Mouse (Mus musculus) stomach, embryonic 16.5 days (tissue): ENCODE results near the gene Tbxas1. TPM values are rescaled to one million over a fixed set of nuclear protein-coding genes. Genes with fewer than 3 reads are reported as not detected.

ENCODE experiments used
- ATAC-seq: fragments of 200-750 bp; cut with Nextera tagmentation; 2 replicates; pipeline ENCODE4 v1.8.0; 2017; ENCODE audit warnings: moderate number of reproducible peaks, moderate TSS enrichment; ENCODE audit not compliant: insufficient read depth, low FRiP score
- H3K27ac ChIP-seq: fragments of 300-500 bp; sonication (generic); 2 replicates; pipeline ENCODE4 v1.5.1; 2014; ENCODE audit warnings: low read length
- H3K27me3 ChIP-seq: fragments of 300-500 bp; sonication (generic); 2 replicates; pipeline ENCODE4 v1.6.1; 2014; ENCODE audit warnings: low read length, control low read depth, mixed read lengths; ENCODE audit not compliant: control insufficient read depth, insufficient read depth
- H3K36me3 ChIP-seq: fragments of 300-500 bp; sonication (generic); 2 replicates; pipeline ENCODE4 v1.6.1; 2014; ENCODE audit warnings: low read length; ENCODE audit not compliant: control insufficient read depth, insufficient read depth
- H3K4me1 ChIP-seq: fragments of 300-500 bp; sonication (generic); 2 replicates; pipeline ENCODE4 v1.6.1; 2014; ENCODE audit warnings: low read length, control low read depth, mixed read lengths; ENCODE audit not compliant: control insufficient read depth, insufficient read depth
- H3K4me2 ChIP-seq: fragments of 300-500 bp; sonication (generic); 2 replicates; pipeline ENCODE4 v1.6.1; 2014; ENCODE audit warnings: low read depth, low read length, mixed read lengths
- H3K4me3 ChIP-seq: fragments of 300-500 bp; sonication (generic); replicated peaks from 2 replicates; pipeline ENCODE4 v1.5.1; 2014; ENCODE audit warnings: mild to moderate bottlenecking, low read length
- H3K9ac ChIP-seq: fragments of 300-500 bp; sonication (generic); 2 replicates; pipeline ENCODE4 v1.6.1; 2014; ENCODE audit warnings: low read length
- H3K9me3 ChIP-seq: fragments of 300-500 bp; sonication (generic); replicated peaks from 2 replicates; pipeline ENCODE4 v1.6.1; 2016; ENCODE audit warnings: low read length, control low read depth; ENCODE audit not compliant: control insufficient read depth
- WGBS: fragments of 180-500 bp; shearing (Covaris S2); extraction: QIAGEN DNeasy Blood & Tissue Kit; methylation state at CpG from one replicate; pipeline ENCODE4 v1.1.7; 2014; 5-methylcytosine and 5-hydroxymethylcytosine counted together
- polyA plus RNA-seq: library from polyadenylated mRNA; unstranded; fragments of >200 nt; fragmentation: Nextera tagmentation; extraction: Ambion mirVana; gene quantifications from 2 replicates; pipeline ENCODE4 v1.2.1, GENCODE M21; 2015

Tbxas1 gene
- polyA plus RNA-seq, 1 experiment from 2014 or later, result 4.4 TPM

DNA sequence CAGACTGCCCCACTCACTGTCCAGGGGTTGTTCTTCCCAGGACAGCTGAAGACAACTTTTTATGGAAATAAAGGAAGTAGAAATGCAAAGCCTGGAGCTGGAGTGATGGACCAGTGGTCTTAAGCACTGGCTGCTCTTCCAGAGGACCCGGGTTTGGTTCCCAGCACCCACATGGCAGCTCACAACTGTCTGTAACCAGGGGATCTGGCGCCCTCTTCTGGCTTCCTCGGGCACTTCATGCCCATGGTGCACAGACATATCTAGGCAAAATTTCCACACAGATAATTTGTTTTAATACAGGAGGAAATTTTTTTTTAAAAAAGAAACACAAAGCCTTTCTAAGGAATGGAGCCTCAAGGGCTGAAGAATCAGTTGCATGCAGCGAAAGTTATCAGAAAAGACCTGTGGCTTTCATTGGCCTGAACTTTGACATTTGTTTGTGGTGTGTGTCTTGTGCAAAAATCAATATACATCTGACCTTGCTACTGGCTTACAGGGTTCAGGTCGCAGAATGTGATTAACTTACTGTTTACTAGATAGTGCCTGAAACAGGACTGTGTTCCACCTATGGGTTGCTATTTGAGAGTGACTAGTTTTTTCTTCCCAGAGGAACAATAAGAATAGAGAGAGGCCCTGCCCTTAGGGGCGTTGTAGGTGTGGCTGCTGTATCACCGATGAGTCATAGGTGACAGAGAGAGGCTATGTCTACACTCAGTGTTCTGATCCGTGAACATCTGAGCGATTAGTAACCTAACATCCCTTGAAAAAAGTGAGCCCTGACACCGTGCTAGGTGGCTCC, 138.0 kb downstream of the Tbxas1 start:
- Histone ChIP-seq H3K27me3 (no peaks in the 10 kb centered on the region), H3K36me3 (no peaks in the 10 kb centered on the region), H3K4me1 (no peaks in the 10 kb centered on the region), H3K4me2 (no peak overlapping the region), H3K9me3 (peaks cover 5% of the 10 kb centered on the region), H3K9ac (no peak overlapping the region), H3K4me3 (no peak overlapping the region), H3K27ac (peak overlapping the region; percentile 66)
- peak; percentile 93 for ATAC-seq
- 63% methylated on average over 10 of the region's 10 CpGs for WGBS

DNA sequence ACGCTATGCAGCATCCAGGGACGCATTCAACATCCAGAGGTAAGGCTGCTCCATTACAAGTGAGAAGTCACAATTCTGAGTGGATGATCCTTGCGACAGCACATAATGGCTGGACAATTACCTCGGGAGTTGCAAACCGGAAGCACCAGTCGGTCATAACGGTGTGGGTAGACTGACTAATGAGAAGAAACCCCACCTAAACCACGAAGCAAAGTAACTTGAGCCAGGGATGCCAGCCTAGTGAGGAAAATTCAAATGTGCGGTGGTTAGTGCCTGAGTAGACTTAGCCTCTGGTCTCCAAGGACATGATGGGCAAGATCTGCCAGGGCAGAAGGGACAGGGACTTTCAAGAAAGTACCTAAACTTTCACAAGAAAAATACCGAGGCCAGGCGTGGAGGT, 142.7 kb downstream of the Tbxas1 start:
- no peaks in the 10 kb centered on the region for H3K27me3 ChIP-seq
- no peak overlapping the region for H3K4me2 ChIP-seq
- no peaks in the 10 kb centered on the region for H3K36me3 ChIP-seq
- H3K27ac ChIP-seq, result no peak overlapping the region
- H3K9me3 ChIP-seq, result peaks cover 4% of the 10 kb centered on the region
- no peak overlapping the region for H3K4me3 ChIP-seq
- no peaks in the 10 kb centered on the region for H3K4me1 ChIP-seq
- 77% methylated on average over 11 of the region's 11 CpGs for WGBS
- no peak overlapping the region for H3K9ac ChIP-seq
- ATAC-seq, result no peak

- Histone ChIP-seq H3K9ac (no peak overlapping the region), H3K4me1 (no peaks in the 10 kb centered on the region), H3K9me3 (0 out of 2 replicates have a peak, but pooled peaks cover 3% of the 10 kb centered on the region), H3K4me3 (no peak overlapping the region), H3K27ac (no peak overlapping the region), H3K27me3 (no peaks in the 10 kb centered on the region), H3K36me3 (no peaks in the 10 kb centered on the region), H3K4me2 (no peak overlapping the region)
- 73% methylated on average over 7 of the region's 7 CpGs for WGBS
- no peak for ATAC-seq
Observed at GRCm38 (mm10) chr6:39018805-39019204, 143.6 kb downstream of the Tbxas1 start.

DNA sequence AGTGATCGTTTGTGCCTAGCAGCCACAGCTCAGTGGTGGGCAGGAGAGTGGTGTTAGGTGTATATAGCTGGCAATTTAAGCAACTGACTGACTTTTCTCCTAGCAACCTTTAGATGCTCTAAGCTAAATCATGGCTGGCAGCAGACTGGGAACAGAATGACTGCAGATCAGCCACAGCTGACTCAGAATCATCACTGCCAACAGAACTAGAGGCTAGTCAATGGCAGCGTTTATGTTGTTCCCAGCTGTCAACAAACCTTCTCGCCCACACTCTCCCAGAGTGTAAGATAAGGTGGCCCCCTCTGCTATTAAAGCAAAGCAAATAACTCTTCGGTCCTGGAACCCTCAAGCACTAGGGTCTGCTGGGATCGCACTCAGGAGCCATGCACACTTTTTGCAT, 144.0 kb downstream of the Tbxas1 start:
- Histone ChIP-seq H3K4me2 (no peak overlapping the region), H3K4me3 (no peak overlapping the region), H3K27ac (no peak overlapping the region), H3K9ac (no peak overlapping the region), H3K4me1 (no peaks in the 10 kb centered on the region), H3K27me3 (no peaks in the 10 kb centered on the region), H3K36me3 (no peaks in the 10 kb centered on the region), H3K9me3 (0 out of 2 replicates have a peak, but pooled peaks cover 3% of the 10 kb centered on the region)
- WGBS, result 62% methylated on average over 5 of the region's 5 CpGs
- no peak for ATAC-seq

GRCm38 (mm10) chr6:39021909-39022308, 146.7 kb downstream of the Tbxas1 start:
- Histone ChIP-seq H3K4me3 (no peak overlapping the region), H3K9me3 (0 out of 2 replicates have a peak, but pooled peaks cover 3% of the 10 kb centered on the region), H3K4me2 (no peak overlapping the region), H3K36me3 (no peaks in the 10 kb centered on the region), H3K27ac (peak overlapping the region; percentile 11), H3K4me1 (no peaks in the 10 kb centered on the region), H3K9ac (no peak overlapping the region), H3K27me3 (no peaks in the 10 kb centered on the region)
- peak; percentile 40; the same call in 1 of the 2 replicates for ATAC-seq
- 59% methylated on average over 1 of the region's 1 CpGs for WGBS

GRCm38 (mm10) chr6:39022461-39023181, 147.4 kb downstream of the Tbxas1 start:
- H3K9me3 ChIP-seq, result 0 out of 2 replicates have a peak, but pooled peaks cover 3% of the 10 kb centered on the region
- H3K27ac ChIP-seq, result peak overlapping the region; percentile 11; the same call in 1 of the 2 replicates
- no peak for ATAC-seq

DNA sequence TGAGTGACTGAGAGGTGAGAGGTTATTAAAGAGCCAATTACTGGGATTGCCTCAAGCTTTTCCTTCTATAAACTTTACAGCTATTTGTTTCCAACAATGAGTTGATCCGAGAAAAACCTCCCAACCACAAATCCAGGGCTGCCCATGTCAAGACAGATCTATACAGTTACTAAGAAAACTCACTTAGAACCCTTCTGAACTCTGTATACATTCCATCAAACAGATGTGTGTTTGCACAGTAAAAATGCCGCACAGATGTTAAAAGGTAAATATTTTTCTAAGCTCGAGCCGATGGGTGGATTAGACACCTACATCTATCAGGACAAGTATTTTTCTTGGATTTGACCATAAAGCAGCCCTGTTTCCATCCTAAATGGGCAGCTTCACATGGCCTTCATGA, 149.4 kb downstream of the Tbxas1 start:
- Histone ChIP-seq H3K9ac (no peak overlapping the region), H3K27me3 (no peaks in the 10 kb centered on the region), H3K36me3 (no peaks in the 10 kb centered on the region), H3K4me3 (no peak overlapping the region), H3K4me2 (no peak overlapping the region), H3K4me1 (no peaks in the 10 kb centered on the region), H3K9me3 (no peaks in the 10 kb centered on the region), H3K27ac (no peak overlapping the region)
- ATAC-seq, result peak; percentile 33; the same call in 1 of the 2 replicates
- 15% methylated on average over 4 of the region's 4 CpGs for WGBS

More at GRCm38 (mm10) chr6:39022461-39023181, 147.4 kb downstream of the Tbxas1 start:
- Histone ChIP-seq H3K4me1 (no peaks in the 10 kb centered on the region), H3K36me3 (no peaks in the 10 kb centered on the region), H3K4me2 (no peak overlapping the region), H3K27me3 (no peaks in the 10 kb centered on the region), H3K4me3 (no peak overlapping the region), H3K9ac (no peak overlapping the region)
- 74% methylated on average over 7 of the region's 7 CpGs for WGBS

- WGBS, result 54% methylated on average over 7 of the region's 7 CpGs
- H3K27ac ChIP-seq, result peak overlapping the region; percentile 25; the same call in 1 of the 2 replicates
- no peaks in the 10 kb centered on the region for H3K4me1 ChIP-seq
- H3K36me3 ChIP-seq, result no peaks in the 10 kb centered on the region
- H3K4me3 ChIP-seq, result no peak overlapping the region
- H3K9me3 ChIP-seq, result no peaks in the 10 kb centered on the region
- no peak overlapping the region for H3K4me2 ChIP-seq
- no peaks in the 10 kb centered on the region for H3K27me3 ChIP-seq
- ATAC-seq, result no peak
- no peak overlapping the region for H3K9ac ChIP-seq
Observed at GRCm38 (mm10) chr6:39025038-39025437, 149.8 kb downstream of the Tbxas1 start.

DNA sequence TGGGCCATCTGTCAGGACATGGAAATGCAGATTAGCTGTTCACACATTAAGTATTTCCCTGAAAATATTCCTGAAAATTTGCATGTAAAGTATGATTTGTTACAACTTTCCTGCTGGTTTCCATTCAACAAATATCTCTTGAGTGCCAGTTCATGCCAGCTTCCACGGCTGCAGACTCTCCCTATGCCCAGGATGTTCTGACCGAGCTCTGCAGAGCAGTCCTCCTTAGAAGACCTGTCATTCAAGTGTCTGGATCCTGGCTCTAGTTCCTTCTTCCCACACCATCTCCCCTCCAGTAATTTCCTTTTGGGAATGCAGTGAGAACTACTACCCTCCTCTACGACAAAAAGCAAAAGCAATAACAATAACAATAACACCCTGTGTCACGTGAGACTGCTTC, 155.5 kb downstream of the Tbxas1 start:
- H3K36me3 ChIP-seq, result no peaks in the 10 kb centered on the region
- H3K9me3 ChIP-seq, result no peaks in the 10 kb centered on the region
- WGBS, result 79% methylated on average over 4 of the region's 4 CpGs
- no peak overlapping the region for H3K9ac ChIP-seq
- H3K4me1 ChIP-seq, result no peaks in the 10 kb centered on the region
- no peak overlapping the region for H3K4me2 ChIP-seq
- no peak for ATAC-seq
- no peak overlapping the region for H3K4me3 ChIP-seq
- no peaks in the 10 kb centered on the region for H3K27me3 ChIP-seq
- no peak overlapping the region for H3K27ac ChIP-seq
